Mouse (Mus musculus) bone marrow, adult 2 months (tissue): ENCODE data around the gene Bex6.

ENCODE experiments used
- CTCF ChIP-seq: fragments of 200-500 bp; IDR thresholded peaks from 2 replicates; pipeline ENCODE4 v1.5.1; 2011; ENCODE audit warnings: low read length, control low read depth; ENCODE audit not compliant: control insufficient read depth, insufficient read depth
- POLR2A ChIP-seq: fragments of 200-500 bp; IDR thresholded peaks from 2 replicates; pipeline ENCODE4 v1.6.1; 2011; ENCODE audit warnings: low read depth, mild to moderate bottlenecking, control low read depth, low read length, borderline replicate concordance; ENCODE audit not compliant: control insufficient read depth

DNA sequence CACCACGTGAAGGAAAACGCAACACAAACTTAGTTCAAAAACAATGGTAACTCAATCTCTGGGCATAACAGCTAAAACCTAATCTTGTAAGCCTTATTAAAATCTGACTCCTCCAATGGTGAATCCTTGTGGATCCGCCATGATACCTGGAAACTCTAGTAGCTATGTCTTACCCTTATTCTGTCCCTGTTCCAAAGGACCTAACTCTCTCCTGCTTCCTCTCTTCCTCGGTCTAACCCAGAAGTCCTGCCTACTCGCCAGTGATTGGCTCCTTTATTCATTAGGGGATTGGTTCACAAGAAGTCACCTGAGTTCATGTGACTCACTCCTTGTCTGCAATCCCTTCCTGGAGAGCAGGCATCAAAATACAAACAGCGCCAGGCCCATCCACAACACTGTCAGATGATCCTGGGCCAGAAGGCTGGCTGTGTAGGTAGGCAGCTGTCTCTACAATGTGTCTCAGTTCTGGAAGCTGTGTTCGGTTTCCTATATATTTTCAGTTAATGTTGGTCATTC is 43.7 kb upstream of the Bex6 start:
- TF ChIP-seq POLR2A (no peak), CTCF (no peak)
